Mouse (Mus musculus) lung, adult 18-20 months (tissue): ENCODE measurements around the gene Prkaa1.
A peak's percentile ranks its signal among the peaks of the same experiment; 100 is the strongest.
"Not testable (repeated sequence)": the region's sequence is repeated elsewhere in the genome, so short reads cannot be mapped to it uniquely, and the experiment has no call there.

Source experiments
- DNase-seq, 2 experiments: peaks; one replicate each; pipeline ENCODE4 v3.0.0; 2022; ENCODE audit warnings: mixed read lengths in 2 of 2

The Prkaa1 gene

DNA sequence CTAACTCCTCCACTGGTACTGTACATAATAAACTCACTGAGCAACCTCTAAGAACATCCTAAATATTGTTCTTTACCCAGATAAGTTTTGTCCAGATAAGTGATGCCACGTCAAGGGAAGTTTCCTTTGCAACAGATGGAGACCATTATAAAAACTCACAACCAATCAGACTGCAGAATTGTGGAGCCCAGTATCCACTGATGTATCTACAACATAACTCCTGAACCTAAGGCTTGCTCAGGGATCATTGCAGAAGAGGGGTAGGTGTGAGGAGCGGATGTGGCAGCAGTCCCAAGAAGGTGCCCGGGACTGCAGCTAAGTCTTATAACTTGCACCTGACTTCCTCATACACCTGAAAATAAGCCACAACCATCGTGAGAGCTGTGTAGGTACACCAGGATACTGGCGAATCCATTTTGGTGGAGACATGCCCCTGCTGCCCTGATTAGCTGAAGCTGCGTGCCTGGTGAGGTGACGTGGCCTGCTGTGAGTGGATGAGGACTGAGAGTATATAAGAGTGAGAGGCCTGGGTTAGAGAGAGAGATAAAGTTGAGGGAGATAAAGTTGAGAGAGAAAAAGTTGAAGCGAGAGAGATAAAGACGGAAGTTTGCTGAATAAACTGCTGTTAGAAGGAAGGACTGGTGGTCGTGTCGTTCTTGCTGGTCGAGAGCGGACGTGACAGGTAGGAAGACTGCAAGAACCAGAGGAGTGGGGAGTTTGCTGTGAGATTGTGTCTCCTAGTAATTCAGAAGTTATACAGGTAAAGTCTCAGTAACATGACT lies 12.6 kb upstream of the Prkaa1 start:
- not testable (repeated sequence) for DNase-seq

DNA sequence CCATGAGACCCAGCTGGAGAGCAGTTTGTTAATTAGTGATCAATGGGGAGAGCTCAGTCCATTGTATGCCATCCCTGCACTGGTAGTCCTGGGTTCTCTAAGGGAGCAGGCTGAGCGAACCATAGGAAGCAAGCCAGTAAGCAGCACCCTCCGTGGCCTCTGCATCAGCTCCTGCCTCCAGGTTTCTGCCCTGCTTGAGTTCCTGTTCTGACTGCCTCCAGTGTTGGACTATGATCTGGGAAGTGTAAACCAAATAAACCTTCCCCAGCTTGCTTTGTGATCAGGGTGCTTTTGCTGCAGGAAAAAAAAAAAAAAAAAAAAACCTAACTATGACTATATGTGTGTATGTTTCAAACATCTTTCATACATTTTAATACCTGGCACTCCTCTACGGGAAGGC lies 10.4 kb upstream of the Prkaa1 start:
- DNase-seq = no peak

- no peak for DNase-seq
Observed at GRCm38 (mm10) chr15:5134179-5134578, 9.5 kb upstream of the Prkaa1 start.

DNA sequence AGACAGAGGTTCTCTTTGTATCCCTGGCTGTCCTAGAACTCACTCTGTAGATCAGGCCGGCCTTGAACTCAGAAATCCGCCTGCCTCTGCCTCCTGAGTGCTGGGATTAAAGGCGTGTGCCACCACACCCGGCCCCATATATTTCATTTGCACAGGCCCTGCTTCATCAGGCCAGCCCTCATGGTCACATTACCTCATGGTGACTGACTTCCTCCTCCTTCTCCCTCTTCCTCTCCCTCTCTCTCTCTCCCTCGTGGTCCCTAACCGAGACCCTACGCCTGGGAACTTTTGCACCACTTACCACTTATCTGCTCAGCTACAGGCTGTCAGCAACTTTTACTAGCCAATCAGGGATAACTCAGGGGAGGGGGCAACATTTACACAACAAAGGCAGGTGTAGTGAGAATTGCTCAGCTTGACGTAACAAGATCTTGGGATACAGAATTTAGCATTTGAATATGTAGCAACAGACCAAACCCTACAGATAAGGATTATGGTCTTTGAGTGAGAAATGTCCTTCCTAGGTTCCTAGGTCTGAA lies 8.6 kb upstream of the Prkaa1 start:
- no peak for DNase-seq

DNA sequence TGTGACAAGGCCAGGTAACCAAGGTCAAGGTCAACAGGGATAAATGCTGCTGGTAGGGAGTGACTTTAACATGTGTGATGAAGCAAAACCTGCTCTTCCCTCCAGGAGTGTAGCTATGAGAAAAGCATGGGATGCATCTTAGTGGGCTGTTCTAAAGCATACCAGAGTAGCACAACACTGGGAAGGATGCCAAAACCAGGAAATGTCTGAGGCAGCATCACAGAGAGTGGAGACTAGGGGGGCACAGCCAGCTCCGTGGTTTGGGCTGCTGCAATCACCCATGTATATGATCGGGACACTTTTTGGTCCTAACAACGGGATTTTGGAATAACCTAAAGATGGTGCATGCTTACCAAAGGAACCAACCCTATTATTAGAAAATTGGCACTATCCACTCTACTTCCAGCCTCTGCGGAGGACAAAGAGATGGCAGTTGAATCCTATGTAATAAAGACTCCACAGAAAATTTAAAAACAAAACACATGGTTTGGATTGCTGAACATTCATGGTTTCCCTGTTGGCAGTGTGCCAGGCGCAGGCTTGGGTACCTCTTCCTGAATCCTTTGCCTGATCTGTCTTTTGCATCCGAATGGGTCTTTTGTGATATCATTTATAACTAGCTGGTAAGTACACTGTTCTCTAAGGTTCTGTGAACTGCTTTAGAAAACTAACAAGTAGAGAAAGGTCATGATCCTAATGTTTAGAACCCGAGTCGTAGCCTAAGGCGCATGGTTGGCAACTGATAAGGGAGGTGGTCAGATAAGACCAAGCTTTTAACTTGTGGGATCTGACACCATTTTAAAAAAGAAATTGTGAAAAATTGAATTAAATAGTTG lies 5.4 kb upstream of the Prkaa1 start:
- DNase-seq = no peak

DNA sequence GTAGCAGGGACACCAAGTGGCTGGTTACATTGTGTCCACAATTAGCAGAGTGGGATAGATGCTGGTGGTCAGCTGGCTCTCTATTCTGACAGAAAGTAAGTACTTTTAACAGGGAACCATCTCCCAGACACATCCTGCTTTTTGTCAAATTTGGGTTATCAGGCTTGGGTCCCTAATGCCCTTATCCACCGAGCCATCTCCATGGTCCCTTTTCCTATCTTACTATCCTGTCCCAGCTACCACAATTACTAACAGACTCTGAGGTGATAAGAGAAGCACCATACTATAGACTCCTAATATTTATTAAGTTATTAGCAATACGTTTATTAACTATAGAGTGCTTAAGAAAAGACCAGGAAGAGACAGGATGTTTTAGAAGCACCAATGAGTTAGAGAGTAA lies 4.3 kb upstream of the Prkaa1 start:
- DNase-seq = no peak

DNA sequence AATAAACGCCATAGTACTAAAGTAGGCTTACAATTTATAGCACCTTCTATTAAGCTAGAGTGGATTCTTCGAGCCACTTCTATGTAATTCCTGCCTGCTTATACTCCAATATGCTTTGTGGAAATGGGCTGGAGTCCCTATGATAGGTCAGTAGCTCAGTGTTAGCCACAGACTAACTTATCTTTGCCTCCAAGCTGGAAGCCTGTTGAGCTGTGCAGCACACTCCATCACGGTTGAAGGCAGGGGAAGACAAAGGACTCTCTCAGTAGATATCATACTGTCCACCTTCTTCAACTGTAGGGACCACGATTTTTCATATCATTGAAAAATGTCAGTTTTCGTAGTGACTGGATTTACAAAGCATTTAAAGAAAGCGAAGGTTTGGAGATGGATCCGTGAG lies 3.8 kb upstream of the Prkaa1 start:
- no peak for DNase-seq

GRCm38 (mm10) chr15:5140357-5140756 lies 3.3 kb upstream of the Prkaa1 start:
- no peak for DNase-seq

GRCm38 (mm10) chr15:5142047-5142446 lies 1.6 kb upstream of the Prkaa1 start:
- DNase-seq = no peak

DNA sequence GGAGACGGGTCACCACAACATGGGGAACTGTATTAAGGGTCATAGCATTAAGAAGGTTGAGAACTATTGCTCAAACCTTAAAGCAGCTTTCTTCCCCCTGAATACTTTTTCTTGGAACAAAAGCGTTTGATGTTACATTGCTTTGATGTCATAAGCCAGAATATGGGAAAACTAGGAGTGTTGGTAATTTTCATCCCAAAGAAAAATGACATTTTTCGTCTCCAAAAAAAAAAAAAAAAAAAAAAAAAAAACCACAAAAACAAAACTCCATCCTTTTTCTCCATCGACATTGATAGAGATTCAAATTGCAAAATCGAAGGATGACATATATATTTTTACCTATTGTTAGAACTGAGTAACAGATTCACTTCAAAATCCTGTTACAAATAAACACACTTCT lies 947 bp upstream of the Prkaa1 start:
- no peak for DNase-seq

DNA sequence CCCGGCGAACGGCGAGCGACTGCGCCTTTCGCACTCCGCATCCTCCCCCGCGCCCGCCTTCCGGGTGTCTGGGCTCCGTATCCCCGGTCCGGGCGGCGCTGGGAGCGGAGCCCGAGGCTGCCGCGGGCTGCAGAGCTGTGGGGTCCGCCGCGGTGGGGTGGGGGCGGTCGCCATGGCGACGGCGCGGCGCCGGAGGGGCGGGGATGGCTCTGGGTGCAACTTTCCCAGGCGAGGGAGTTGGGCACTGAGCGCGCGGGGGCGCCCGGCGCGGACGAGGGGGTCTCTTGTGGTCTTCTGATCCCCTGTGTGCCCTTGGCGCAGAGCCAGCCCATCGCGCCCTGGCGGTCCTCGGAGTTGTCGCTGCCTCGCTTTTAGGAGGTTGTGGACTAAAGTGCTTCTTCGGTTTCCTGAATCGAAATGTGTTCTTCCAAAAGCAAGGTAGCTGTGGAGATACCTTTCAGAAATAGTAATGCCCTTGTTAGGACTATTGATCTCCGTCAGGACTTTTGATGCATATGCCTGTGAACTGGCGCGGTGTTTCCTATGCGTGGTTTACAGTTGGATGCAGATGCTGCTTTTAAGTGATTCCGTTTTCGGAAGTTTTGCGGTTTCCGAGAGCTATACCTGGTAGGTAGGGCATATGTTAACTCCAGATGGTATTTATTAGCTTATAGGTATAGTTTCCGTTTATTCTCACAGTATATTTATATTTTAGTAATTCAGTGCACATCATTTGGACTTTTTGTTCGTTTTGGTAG lies 539 bp downstream of the Prkaa1 start:
- peak; percentile 59 to 60 for DNase-seq

DNA sequence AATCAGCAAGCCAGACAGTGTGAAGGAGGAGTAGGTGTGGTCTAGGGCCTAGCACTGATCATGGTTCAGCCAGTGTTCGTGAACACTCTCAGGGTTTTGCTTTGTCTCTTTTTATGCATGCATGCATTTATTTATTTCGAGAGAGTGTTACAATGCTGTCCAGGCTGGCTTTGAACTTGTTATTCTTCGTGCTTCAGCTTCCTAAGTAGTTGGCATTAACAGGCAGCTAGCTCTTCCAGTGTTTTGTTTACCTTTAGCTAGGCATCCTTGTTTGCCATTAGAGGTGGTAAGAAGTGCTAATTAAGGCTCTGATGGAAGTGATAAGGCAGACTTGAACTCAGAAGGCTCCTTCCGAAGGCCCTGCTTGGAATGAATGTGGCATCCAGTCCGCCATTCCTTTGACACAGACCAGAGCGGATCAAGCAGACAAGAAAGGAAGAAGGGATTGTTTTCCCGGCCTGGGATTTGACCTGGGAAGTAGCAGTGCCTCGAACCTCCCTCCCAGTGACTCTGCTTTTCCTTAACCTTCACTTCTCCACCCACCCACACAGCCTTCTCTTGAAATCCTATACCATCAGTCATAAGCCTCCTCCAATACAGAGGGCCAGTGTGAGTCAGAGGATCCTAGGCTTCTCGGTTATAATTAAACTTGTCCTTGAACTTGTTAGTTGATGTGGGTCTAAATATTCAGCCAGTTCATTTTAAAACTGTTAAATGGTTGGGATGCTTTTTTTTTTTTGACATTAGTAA lies 1.7 kb downstream of the Prkaa1 start:
- no peak for DNase-seq

- peak in 1 of 2 experiments; percentile 14 for DNase-seq
Observed at GRCm38 (mm10) chr15:5149187-5149586, 5.5 kb downstream of the Prkaa1 start.

DNA sequence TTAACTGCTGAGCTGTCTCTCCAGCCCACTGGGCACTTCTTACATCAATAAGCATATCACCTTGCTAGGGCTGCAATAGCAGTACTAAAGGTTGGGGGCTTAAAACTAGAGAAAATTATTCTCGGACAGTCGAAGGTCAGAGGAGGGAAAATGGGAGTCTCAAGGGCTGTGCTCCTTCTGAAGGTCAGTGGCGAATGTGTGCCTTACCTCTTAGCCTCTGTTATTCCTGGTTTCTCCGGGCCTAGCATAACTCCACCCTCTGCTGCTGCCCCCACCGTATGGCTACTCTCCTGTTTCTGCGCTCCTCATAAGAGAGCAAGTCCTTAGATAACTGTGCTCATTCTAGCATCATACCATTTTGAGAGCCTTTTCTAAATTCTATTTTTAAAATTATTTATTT lies 8.5 kb downstream of the Prkaa1 start:
- no peak for DNase-seq

DNA sequence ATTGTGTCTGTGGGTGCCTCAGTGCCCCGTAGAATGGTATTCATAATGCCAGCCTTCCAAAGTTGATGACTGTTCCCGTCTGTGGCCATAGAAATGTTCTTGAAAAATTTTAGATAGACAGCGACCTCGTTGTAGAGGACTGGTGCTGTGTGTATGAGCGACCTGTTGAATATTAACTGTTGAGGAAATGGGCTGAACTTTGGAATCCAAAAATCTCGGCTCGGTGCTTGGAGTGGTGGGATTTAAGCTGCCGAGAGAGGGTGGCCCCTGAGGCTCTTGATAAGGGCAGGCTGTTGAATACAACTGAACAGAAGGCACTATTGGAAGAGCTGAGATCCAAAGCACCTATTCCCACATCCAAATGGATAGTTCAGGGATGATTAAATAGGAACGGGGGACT lies 11.0 kb downstream of the Prkaa1 start:
- no peak for DNase-seq

GRCm38 (mm10) chr15:5155093-5155492 lies 11.4 kb downstream of the Prkaa1 start:
- no peak for DNase-seq

GRCm38 (mm10) chr15:5156355-5156754 lies 12.7 kb downstream of the Prkaa1 start:
- DNase-seq = no peak

- DNase-seq = no peak
Observed at GRCm38 (mm10) chr15:5157386-5157785, 13.7 kb downstream of the Prkaa1 start.

GRCm38 (mm10) chr15:5158827-5159226 lies 15.2 kb downstream of the Prkaa1 start:
- DNase-seq = peak in 1 of 2 experiments; percentile 10

GRCm38 (mm10) chr15:5165121-5165773 lies 21.6 kb downstream of the Prkaa1 start:
- no peak for DNase-seq

- no peak for DNase-seq
Observed at GRCm38 (mm10) chr15:5173217-5173820, 29.7 kb downstream of the Prkaa1 start.
